ENCODE assay signal across 14 mouse cellular contexts in genomic region chr15:27801177-27801576, GRCm38 (mm10).
DNase-seq lines count a peak whose midpoint lies in the region; ATAC-seq and TF ChIP-seq lines count a peak whose summit lies in the region.
"Had no signal": no experiment of that assay in that cellular context is flagged by ENCODE, and none has a peak within 500 bp of the region (broad histone marks: within the 10 kb centered on the region; RNA-seq: fewer than 3 reads in every experiment).

No protein-coding gene starts in this region.

- peaks cover 58% of the 10 kb centered on the region for H3K4me1 ChIP-seq in heart, embryonic 12.5 days (replicated peaks)
- H3K4me1 ChIP-seq in intestine, embryonic 15.5 days (replicated peaks), result peaks cover 23% of the 10 kb centered on the region

- intact Hi-C loops in left cerebral cortex, adult 2 months (cut with DNase I), result no loop called here

- no peak for TF ChIP-seq CTCF in left cerebral cortex, adult 2 months (IDR thresholded peaks at IDR 0.05)

- no peak overlapping the region for H3K4me2 ChIP-seq in heart, embryonic 12.5 days
- H3K4me2 ChIP-seq in intestine, embryonic 15.5 days (replicated peaks), result no peak overlapping the region
- H3K4me2 ChIP-seq: limb, embryonic 13.5 days; liver, embryonic 15.5 days had no signal

- peaks cover 52% of the 10 kb centered on the region for H3K36me3 ChIP-seq in heart, embryonic 12.5 days
- peaks cover 16% of the 10 kb centered on the region for H3K36me3 ChIP-seq in intestine, embryonic 15.5 days

- ATAC-seq in heart, embryonic 12.5 days (ENCODE audit: insufficient number of reproducible peaks, low FRiP score), result no peak
- no peak for ATAC-seq in intestine, embryonic 15.5 days
- no peak for ATAC-seq in monocyte, adult 5-6 weeks (replicated peaks; ENCODE audit: insufficient number of reproducible peaks, low FRiP score, low TSS enrichment, poor library complexity, severe bottlenecking)
- ATAC-seq: intestine, postnatal 0 days; Patski had no signal

- H3K27ac ChIP-seq in left cerebral cortex, adult 2 months, result peak overlapping the region; percentile 77; the same call in 1 of the 2 replicates
- 0 out of 2 replicates have a peak overlapping the region, but pooled peaks have one; percentile 67 for H3K27ac ChIP-seq in heart, embryonic 12.5 days (ENCODE audit: poor library complexity, severe bottlenecking)
- H3K27ac ChIP-seq in intestine, embryonic 15.5 days, result no peak overlapping the region
- H3K27ac ChIP-seq: limb, embryonic 13.5 days; liver, embryonic 15.5 days; midbrain, embryonic 10.5 days had no signal

- WGBS in heart, embryonic 12.5 days, result 61% methylated on average over 4 of the region's 4 CpGs
- 75% methylated on average over 4 of the region's 4 CpGs for WGBS in intestine, embryonic 15.5 days

- no peaks in the 10 kb centered on the region for H3K27me3 ChIP-seq in heart, embryonic 12.5 days (replicated peaks)
- no peaks in the 10 kb centered on the region for H3K27me3 ChIP-seq in intestine, embryonic 15.5 days (replicated peaks)
- H3K27me3 ChIP-seq: limb, embryonic 13.5 days; liver, embryonic 15.5 days; Patski had no signal

- H3K4me3 ChIP-seq in left cerebral cortex, adult 2 months, result no peak overlapping the region
- H3K4me3 ChIP-seq in heart, embryonic 12.5 days, result no peak overlapping the region
- no peak overlapping the region for H3K4me3 ChIP-seq in intestine, embryonic 15.5 days (replicated peaks)
- H3K4me3 ChIP-seq: limb, embryonic 13.5 days; liver, embryonic 15.5 days; midbrain, embryonic 10.5 days had no signal

- H3K9ac ChIP-seq in heart, embryonic 12.5 days, result no peak overlapping the region
- H3K9ac ChIP-seq in intestine, embryonic 15.5 days, result no peak overlapping the region
- H3K9ac ChIP-seq: limb, embryonic 13.5 days; liver, embryonic 15.5 days had no signal

- DNase-seq in gastrocnemius, postnatal 25 days, result peak; percentile 19
- DNase-seq in gastrocnemius, adult 18-20 months (ENCODE audit: low spot score), result no peak
- no peak for DNase-seq in left cerebral cortex, adult 2 months (ENCODE audit: extremely low spot score in 1 of 2, low spot score in 2 of 2)
- no peak for DNase-seq in left cerebral cortex, adult 11 months (ENCODE audit: low spot score)
- DNase-seq in cerebellum, adult 9-10 months, result peak; percentile 75
- DNase-seq: spleen, adult 18-20 months had no signal

- H3K9me3 ChIP-seq in heart, embryonic 12.5 days (replicated peaks), result no peaks in the 10 kb centered on the region
- no peaks in the 10 kb centered on the region for H3K9me3 ChIP-seq in intestine, embryonic 15.5 days
- H3K9me3 ChIP-seq: limb, embryonic 13.5 days; liver, embryonic 15.5 days; midbrain, embryonic 10.5 days had no signal

Comparison
In these comparisons a context has a peak if more than half of its experiments do, and no peak if none do; other contexts are left out.
1. DNase-seq: peak in gastrocnemius, postnatal 25 days (single experiment) and cerebellum, adult 9-10 months (single experiment); none in gastrocnemius, adult 18-20 months (single experiment), left cerebral cortex, adult 2 months (0 of 2) and left cerebral cortex, adult 11 months (single experiment).